Mouse (Mus musculus): Measurements from ENCODE around the gene Fpgs. TPM values are rescaled to one million over a fixed set of nuclear protein-coding genes. Genes with fewer than 3 reads are reported as not detected.
A peak's percentile ranks its signal among the peaks of the same experiment; 100 is the strongest.

The Fpgs gene
- polyA plus RNA-seq, 1 experiment from 2014 or later, result 41.2 TPM

GRCm38 (mm10) chr2:32712586-32712933 is 8.6 kb upstream of the Fpgs start:
- WGBS (ENCODE audit: insufficient replicate concordance), result under 1% methylated on average over 44 of the region's 44 CpGs
- no peaks in the 10 kb centered on the region for H3K27me3 ChIP-seq
- peak; percentile 88 for ATAC-seq (ENCODE audit: insufficient read depth)
- H3K27ac ChIP-seq (replicated peaks), result peak overlapping the region; percentile 94
- H3K4me1 ChIP-seq (replicated peaks), result peaks cover 54% of the 10 kb centered on the region
- H3K36me3 ChIP-seq (replicated peaks), result peaks cover 41% of the 10 kb centered on the region
- H3K9me3 ChIP-seq (replicated peaks), result no peaks in the 10 kb centered on the region
- H3K9ac ChIP-seq, result peak overlapping the region; percentile 90
- peak overlapping the region; percentile 94 for H3K4me3 ChIP-seq (replicated peaks)
- H3K4me2 ChIP-seq, result peak overlapping the region; percentile 94

- H3K36me3 ChIP-seq (replicated peaks), result peaks cover 45% of the 10 kb centered on the region
- H3K27ac ChIP-seq (replicated peaks), result peak overlapping the region; percentile 94
- H3K27me3 ChIP-seq, result no peaks in the 10 kb centered on the region
- peaks cover 54% of the 10 kb centered on the region for H3K4me1 ChIP-seq (replicated peaks)
- H3K9ac ChIP-seq, result peak overlapping the region; percentile 90
- WGBS (ENCODE audit: insufficient replicate concordance), result under 1% methylated on average over 41 of the region's 41 CpGs
- H3K9me3 ChIP-seq (replicated peaks), result no peaks in the 10 kb centered on the region
- H3K4me2 ChIP-seq, result peak overlapping the region; percentile 94
- peak overlapping the region; percentile 94 for H3K4me3 ChIP-seq (replicated peaks)
- ATAC-seq (ENCODE audit: insufficient read depth), result peak; percentile 68
Measured at GRCm38 (mm10) chr2:32712108-32712551, 8.2 kb upstream of the Fpgs start.

GRCm38 (mm10) chr2:32711301-32712056 is 7.5 kb upstream of the Fpgs start:
- Histone ChIP-seq H3K4me2 (peak overlapping the region; percentile 94), H3K9ac (peak overlapping the region; percentile 90), H3K36me3 (replicated peaks) (peaks cover 52% of the 10 kb centered on the region), H3K4me3 (replicated peaks) (peak overlapping the region; percentile 94), H3K9me3 (replicated peaks) (no peaks in the 10 kb centered on the region), H3K4me1 (replicated peaks) (peaks cover 59% of the 10 kb centered on the region), H3K27ac (replicated peaks) (peak overlapping the region; percentile 94), H3K27me3 (no peaks in the 10 kb centered on the region)
- no peak for ATAC-seq (ENCODE audit: insufficient read depth)
- WGBS (ENCODE audit: insufficient replicate concordance), result 20% methylated on average over 9 of the region's 9 CpGs

GRCm38 (mm10) chr2:32710425-32710824 is 6.5 kb upstream of the Fpgs start:
- WGBS (ENCODE audit: insufficient replicate concordance), result 38% methylated on average over 5 of the region's 5 CpGs
- Histone ChIP-seq H3K27ac (replicated peaks) (no peak overlapping the region; the same call in 1 of the 2 replicates), H3K4me1 (replicated peaks) (peaks cover 58% of the 10 kb centered on the region), H3K4me3 (replicated peaks) (no peak overlapping the region; the same call in 1 of the 2 replicates), H3K9ac (no peak overlapping the region), H3K4me2 (peak overlapping the region; percentile 18), H3K36me3 (replicated peaks) (peaks cover 62% of the 10 kb centered on the region), H3K27me3 (no peaks in the 10 kb centered on the region), H3K9me3 (replicated peaks) (no peaks in the 10 kb centered on the region)
- no peak for ATAC-seq (ENCODE audit: insufficient read depth)

GRCm38 (mm10) chr2:32709521-32710137 is 5.7 kb upstream of the Fpgs start:
- 83% methylated on average over 20 of the region's 20 CpGs for WGBS (ENCODE audit: insufficient replicate concordance)
- H3K9me3 ChIP-seq (replicated peaks), result no peaks in the 10 kb centered on the region

GRCm38 (mm10) chr2:32708643-32709042 is 4.7 kb upstream of the Fpgs start:
- H3K27me3 ChIP-seq, result no peaks in the 10 kb centered on the region
- 17% methylated on average over 3 of the region's 3 CpGs for WGBS (ENCODE audit: insufficient replicate concordance)
- peaks cover 79% of the 10 kb centered on the region for H3K36me3 ChIP-seq (replicated peaks)
- no peak overlapping the region for H3K27ac ChIP-seq (replicated peaks)
- H3K4me2 ChIP-seq, result no peak overlapping the region
- H3K4me3 ChIP-seq (replicated peaks), result no peak overlapping the region
- no peak overlapping the region for H3K9ac ChIP-seq
- H3K9me3 ChIP-seq (replicated peaks), result no peaks in the 10 kb centered on the region
- no peak for ATAC-seq (ENCODE audit: insufficient read depth)
- peaks cover 40% of the 10 kb centered on the region for H3K4me1 ChIP-seq (replicated peaks)

More at GRCm38 (mm10) chr2:32709521-32710137, 5.7 kb upstream of the Fpgs start:
- peaks cover 70% of the 10 kb centered on the region for H3K36me3 ChIP-seq (replicated peaks)
- no peak overlapping the region for H3K9ac ChIP-seq
- peaks cover 50% of the 10 kb centered on the region for H3K4me1 ChIP-seq (replicated peaks)
- no peaks in the 10 kb centered on the region for H3K27me3 ChIP-seq
- no peak overlapping the region; the same call in 1 of the 2 replicates for H3K27ac ChIP-seq (replicated peaks)
- no peak overlapping the region for H3K4me2 ChIP-seq
- no peak overlapping the region for H3K4me3 ChIP-seq (replicated peaks)
- ATAC-seq (ENCODE audit: insufficient read depth), result no peak

- H3K27ac ChIP-seq (replicated peaks), result no peak overlapping the region
- H3K4me2 ChIP-seq, result no peak overlapping the region
- WGBS (ENCODE audit: insufficient replicate concordance), result 84% methylated on average over 6 of the region's 6 CpGs
- no peaks in the 10 kb centered on the region for H3K27me3 ChIP-seq
- peaks cover 35% of the 10 kb centered on the region for H3K4me1 ChIP-seq (replicated peaks)
- ATAC-seq (ENCODE audit: insufficient read depth), result no peak
- peaks cover 89% of the 10 kb centered on the region for H3K36me3 ChIP-seq (replicated peaks)
- H3K9ac ChIP-seq, result no peak overlapping the region
- no peaks in the 10 kb centered on the region for H3K9me3 ChIP-seq (replicated peaks)
- no peak overlapping the region for H3K4me3 ChIP-seq (replicated peaks)
Measured at GRCm38 (mm10) chr2:32706971-32707370, 3.0 kb upstream of the Fpgs start.

GRCm38 (mm10) chr2:32705018-32705417 is 1.1 kb upstream of the Fpgs start:
- H3K4me1 ChIP-seq (replicated peaks), result peaks cover 19% of the 10 kb centered on the region
- H3K4me2 ChIP-seq, result no peak overlapping the region
- no peak overlapping the region for H3K9ac ChIP-seq
- peaks cover 73% of the 10 kb centered on the region for H3K36me3 ChIP-seq (replicated peaks)
- no peaks in the 10 kb centered on the region for H3K9me3 ChIP-seq (replicated peaks)
- 83% methylated on average over 7 of the region's 7 CpGs for WGBS (ENCODE audit: insufficient replicate concordance)
- no peak for ATAC-seq (ENCODE audit: insufficient read depth)
- peak overlapping the region; percentile 53; the same call in 1 of the 2 replicates for H3K27ac ChIP-seq (replicated peaks)
- no peak overlapping the region for H3K4me3 ChIP-seq (replicated peaks)
- H3K27me3 ChIP-seq, result no peaks in the 10 kb centered on the region

- Histone ChIP-seq H3K36me3 (replicated peaks) (peaks cover 53% of the 10 kb centered on the region), H3K27ac (replicated peaks) (peak overlapping the region; percentile 74), H3K27me3 (no peaks in the 10 kb centered on the region), H3K4me1 (replicated peaks) (0 out of 2 replicates have a peak, but pooled peaks cover 9% of the 10 kb centered on the region), H3K4me3 (replicated peaks) (peak overlapping the region; percentile 13), H3K9me3 (replicated peaks) (no peaks in the 10 kb centered on the region), H3K4me2 (peak overlapping the region; percentile 43), H3K9ac (no peak overlapping the region; the same call in 1 of the 2 replicates)
- no peak for ATAC-seq (ENCODE audit: insufficient read depth)
- 79% methylated on average over 8 of the region's 8 CpGs for WGBS (ENCODE audit: insufficient replicate concordance)
Measured at GRCm38 (mm10) chr2:32703046-32703445, 899 bp downstream of the Fpgs start.

- Histone ChIP-seq H3K9ac (no peak overlapping the region), H3K4me1 (replicated peaks) (0 out of 2 replicates have a peak, but pooled peaks cover 4% of the 10 kb centered on the region), H3K36me3 (replicated peaks) (peaks cover 34% of the 10 kb centered on the region), H3K4me3 (replicated peaks) (0 out of 2 replicates have a peak overlapping the region, but pooled peaks have one; percentile 11), H3K9me3 (replicated peaks) (no peaks in the 10 kb centered on the region), H3K27me3 (no peaks in the 10 kb centered on the region), H3K27ac (replicated peaks) (peak overlapping the region; percentile 79), H3K4me2 (peak overlapping the region; percentile 43)
- ATAC-seq (ENCODE audit: insufficient read depth), result peak; percentile 71
- 70% methylated on average over 14 of the region's 14 CpGs for WGBS (ENCODE audit: insufficient replicate concordance)
Measured at GRCm38 (mm10) chr2:32700966-32701743, 2.8 kb downstream of the Fpgs start.

- H3K9ac ChIP-seq, result no peak overlapping the region
- no peak overlapping the region for H3K4me3 ChIP-seq (replicated peaks)
- no peak for ATAC-seq (ENCODE audit: insufficient read depth)
- WGBS (ENCODE audit: insufficient replicate concordance), result 72% methylated on average over 6 of the region's 6 CpGs
- no peaks in the 10 kb centered on the region for H3K9me3 ChIP-seq (replicated peaks)
- peaks cover 10% of the 10 kb centered on the region; the same call in 1 of the 2 replicates for H3K4me1 ChIP-seq (replicated peaks)
- peaks cover 19% of the 10 kb centered on the region for H3K36me3 ChIP-seq (replicated peaks)
- no peaks in the 10 kb centered on the region for H3K27me3 ChIP-seq
- H3K4me2 ChIP-seq, result no peak overlapping the region
- H3K27ac ChIP-seq (replicated peaks), result no peak overlapping the region
Measured at GRCm38 (mm10) chr2:32699680-32700079, 4.3 kb downstream of the Fpgs start.
